Comparison of ENCODE assay signal across 11 mouse cellular contexts in the genomic region with DNA sequence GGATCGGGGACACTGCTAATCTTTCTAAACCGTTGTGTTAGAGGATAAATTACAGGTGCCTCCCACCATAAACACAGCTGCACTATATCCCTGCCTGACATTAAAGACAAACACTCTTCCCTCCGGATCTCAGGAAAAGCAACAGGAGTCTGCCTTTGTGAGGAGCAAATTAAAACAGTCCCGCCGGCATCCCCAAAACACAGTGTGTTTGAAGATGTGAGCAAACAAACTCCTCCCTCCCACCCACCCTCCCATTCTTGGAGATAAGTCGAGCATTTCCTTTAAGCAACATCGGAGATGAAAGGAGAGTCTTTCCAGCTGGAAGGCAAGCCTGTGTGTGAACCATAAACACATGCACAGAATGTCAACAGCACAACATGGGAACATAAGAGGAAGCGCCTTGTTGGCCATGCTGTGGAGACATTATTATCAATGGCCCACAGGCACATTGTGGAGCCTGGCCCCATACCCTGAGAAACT.
DNase-seq lines count a peak whose midpoint lies in the region; ATAC-seq lines count a peak whose summit lies in the region.
"Had no signal": no experiment of that assay in that cellular context is flagged by ENCODE, and none has a peak within 500 bp of the region (broad histone marks: within the 10 kb centered on the region; RNA-seq: fewer than 3 reads in every experiment).

No protein-coding gene starts in this region.

- ATAC-seq in hindbrain, embryonic 13.5 days (ENCODE audit: low FRiP score): no peak
- ATAC-seq in lung, embryonic 16.5 days (ENCODE audit: low read depth): peak; percentile 90
- ATAC-seq in intestine, embryonic 16.5 days: peak; percentile 53
- ATAC-seq in midbrain, embryonic 15.5 days (replicated peaks): peak; percentile 79; the same call in 1 of the 2 replicates
- ATAC-seq in frontal cortex, adult (ENCODE audit: low TSS enrichment): no peak

- no peak overlapping the region for H3K4me3 ChIP-seq in hindbrain, embryonic 10.5 days
- H3K4me3 ChIP-seq in hindbrain, embryonic 13.5 days: no peak overlapping the region
- no peak overlapping the region for H3K4me3 ChIP-seq in lung, embryonic 16.5 days (ENCODE audit: low read length)
- H3K4me3 ChIP-seq in intestine, embryonic 16.5 days (ENCODE audit: low read length): no peak overlapping the region
- H3K4me3 ChIP-seq in midbrain, embryonic 15.5 days: no peak overlapping the region
- H3K4me3 ChIP-seq: embryonic facial prominence, embryonic 13.5 days; megakaryocyte, embryonic 14.5 days had no signal

- H3K9me3 ChIP-seq in hindbrain, embryonic 10.5 days: no peaks in the 10 kb centered on the region
- no peaks in the 10 kb centered on the region for H3K9me3 ChIP-seq in hindbrain, embryonic 13.5 days
- H3K9me3 ChIP-seq in lung, embryonic 16.5 days (ENCODE audit: control insufficient read depth, low read length): no peaks in the 10 kb centered on the region
- H3K9me3 ChIP-seq in intestine, embryonic 16.5 days (ENCODE audit: control insufficient read depth, low read length): no peaks in the 10 kb centered on the region
- H3K9me3 ChIP-seq in midbrain, embryonic 15.5 days: no peaks in the 10 kb centered on the region
- H3K9me3 ChIP-seq: embryonic facial prominence, embryonic 13.5 days had no signal

- H3K36me3 ChIP-seq in hindbrain, embryonic 10.5 days: no peaks in the 10 kb centered on the region
- no peaks in the 10 kb centered on the region for H3K36me3 ChIP-seq in hindbrain, embryonic 13.5 days
- no peaks in the 10 kb centered on the region for H3K36me3 ChIP-seq in lung, embryonic 16.5 days (ENCODE audit: control insufficient read depth, insufficient read depth, low read length)
- no peaks in the 10 kb centered on the region for H3K36me3 ChIP-seq in intestine, embryonic 16.5 days (ENCODE audit: control insufficient read depth, insufficient read depth, low read length)
- no peaks in the 10 kb centered on the region for H3K36me3 ChIP-seq in midbrain, embryonic 15.5 days (replicated peaks)
- H3K36me3 ChIP-seq: embryonic facial prominence, embryonic 13.5 days had no signal

- no peak overlapping the region for H3K4me2 ChIP-seq in hindbrain, embryonic 13.5 days
- H3K4me2 ChIP-seq in lung, embryonic 16.5 days (ENCODE audit: low read depth, low read length): no peak overlapping the region
- no peak overlapping the region; the same call in 1 of the 2 replicates for H3K4me2 ChIP-seq in intestine, embryonic 16.5 days (ENCODE audit: low read depth, low read length)
- no peak overlapping the region for H3K4me2 ChIP-seq in midbrain, embryonic 15.5 days
- H3K4me2 ChIP-seq: embryonic facial prominence, embryonic 13.5 days had no signal

- 9% methylated on average over 8 of the region's 8 CpGs for WGBS in hindbrain, embryonic 10.5 days
- WGBS in hindbrain, embryonic 13.5 days: 11% methylated on average over 8 of the region's 8 CpGs
- 5% methylated on average over 8 of the region's 8 CpGs for WGBS in lung, embryonic 16.5 days
- whole genome bisulfite sequencing in intestine, embryonic 16.5 days: 8% methylated on average over 8 of the region's 8 CpGs
- WGBS in midbrain, embryonic 15.5 days: 11% methylated on average over 8 of the region's 8 CpGs

- no peaks in the 10 kb centered on the region for H3K27me3 ChIP-seq in hindbrain, embryonic 10.5 days (ENCODE audit: insufficient read depth, poor library complexity, severe bottlenecking)
- no peaks in the 10 kb centered on the region for H3K27me3 ChIP-seq in hindbrain, embryonic 13.5 days
- no peaks in the 10 kb centered on the region for H3K27me3 ChIP-seq in lung, embryonic 16.5 days (ENCODE audit: control insufficient read depth, insufficient read depth, low read depth, low read length)
- H3K27me3 ChIP-seq in intestine, embryonic 16.5 days (replicated peaks; ENCODE audit: control insufficient read depth, insufficient read depth, low read length): no peaks in the 10 kb centered on the region
- no peaks in the 10 kb centered on the region for H3K27me3 ChIP-seq in midbrain, embryonic 15.5 days (replicated peaks)
- H3K27me3 ChIP-seq: embryonic facial prominence, embryonic 13.5 days had no signal

- H3K9ac ChIP-seq in hindbrain, embryonic 13.5 days: no peak overlapping the region
- H3K9ac ChIP-seq in lung, embryonic 16.5 days (ENCODE audit: low read length): no peak overlapping the region
- no peak overlapping the region for H3K9ac ChIP-seq in intestine, embryonic 16.5 days (ENCODE audit: low read depth, low read length)
- no peak overlapping the region for H3K9ac ChIP-seq in midbrain, embryonic 15.5 days
- H3K9ac ChIP-seq: embryonic facial prominence, embryonic 13.5 days had no signal

- H3K27ac ChIP-seq in hindbrain, embryonic 10.5 days: peak overlapping the region; percentile 25; the same call in 1 of the 2 replicates
- no peak overlapping the region for H3K27ac ChIP-seq in hindbrain, embryonic 13.5 days
- H3K27ac ChIP-seq in lung, embryonic 16.5 days (ENCODE audit: low read length): peak overlapping the region; percentile 75
- peak overlapping the region; percentile 63 for H3K27ac ChIP-seq in intestine, embryonic 16.5 days (ENCODE audit: low read length)
- no peak overlapping the region for H3K27ac ChIP-seq in midbrain, embryonic 15.5 days

- peaks cover 7% of the 10 kb centered on the region; the same call in 1 of the 2 replicates for H3K4me1 ChIP-seq in hindbrain, embryonic 10.5 days (replicated peaks)
- no peaks in the 10 kb centered on the region for H3K4me1 ChIP-seq in hindbrain, embryonic 13.5 days (replicated peaks)
- H3K4me1 ChIP-seq in lung, embryonic 16.5 days (replicated peaks; ENCODE audit: control insufficient read depth, insufficient read depth, low read length): 0 out of 2 replicates have a peak, but pooled peaks cover 3% of the 10 kb centered on the region
- peaks cover 7% of the 10 kb centered on the region for H3K4me1 ChIP-seq in intestine, embryonic 16.5 days (ENCODE audit: control insufficient read depth, insufficient read depth, low read length)
- no peaks in the 10 kb centered on the region for H3K4me1 ChIP-seq in midbrain, embryonic 15.5 days
- H3K4me1 ChIP-seq: megakaryocyte, embryonic 14.5 days had no signal

- DNase-seq in hindbrain, embryonic 10.5 days (ENCODE audit: low spot score): no peak
- no peak for DNase-seq in lung, postnatal 14 days
- DNase-seq in layer of hippocampus, postnatal 36 days: no peak
- DNase-seq: cerebellum, adult 9-10 months had no signal

Comparison
In these comparisons a context has a peak if more than half of its experiments do, and no peak if none do; other contexts are left out.
1. H3K27ac ChIP-seq: peak in hindbrain, embryonic 10.5 days (single experiment), lung, embryonic 16.5 days (single experiment) and intestine, embryonic 16.5 days (single experiment); none in hindbrain, embryonic 13.5 days (single experiment) and midbrain, embryonic 15.5 days (single experiment).
2. ATAC-seq: peak in lung, embryonic 16.5 days (single experiment), intestine, embryonic 16.5 days (single experiment) and midbrain, embryonic 15.5 days (single experiment); none in hindbrain, embryonic 13.5 days (single experiment) and frontal cortex, adult (single experiment).